Mouse (Mus musculus) left cerebral cortex, postnatal 10 days (tissue): ENCODE results near the gene Olfml3. TPM values are rescaled to one million over a fixed set of nuclear protein-coding genes. Genes with fewer than 3 reads are reported as not detected.
A peak's percentile ranks its signal among the peaks of the same experiment; 100 is the strongest.

Experiments
- DNase-seq, 2 experiments: peaks; one replicate each; pipeline ENCODE4 v3.0.0; 2021 to 2022; ENCODE audit warnings: low spot score in 2 of 2, mixed read lengths in 1 of 2; ENCODE audit errors: extremely low spot score in 1 of 2
- intact Hi-C: fragments of 180-260 bp; cut with DNase I; formaldehyde crosslinking; loops from one replicate; pipeline ENCODE4 v1.15.1; 2025
- total RNA-seq, 2 experiments: library from RNA; stranded (reverse); gene quantifications; 2 replicates each; pipeline ENCODE4 v1.2.3; 2021

Olfml3 gene
- total RNA-seq, 2 experiments from 2014 or later, result 11.2 to 11.7 TPM

- intact Hi-C loops, result no loop called here
- DNase-seq, result peak in 1 of 2 experiments; percentile 63
Measured at GRCm38 (mm10) chr3:103715762-103716693, 21.8 kb downstream of the Olfml3 start.

GRCm38 (mm10) chr3:103714942-103715341 lies 22.9 kb downstream of the Olfml3 start:
- intact Hi-C loops, result no loop called here
- DNase-seq, result no peak

DNA sequence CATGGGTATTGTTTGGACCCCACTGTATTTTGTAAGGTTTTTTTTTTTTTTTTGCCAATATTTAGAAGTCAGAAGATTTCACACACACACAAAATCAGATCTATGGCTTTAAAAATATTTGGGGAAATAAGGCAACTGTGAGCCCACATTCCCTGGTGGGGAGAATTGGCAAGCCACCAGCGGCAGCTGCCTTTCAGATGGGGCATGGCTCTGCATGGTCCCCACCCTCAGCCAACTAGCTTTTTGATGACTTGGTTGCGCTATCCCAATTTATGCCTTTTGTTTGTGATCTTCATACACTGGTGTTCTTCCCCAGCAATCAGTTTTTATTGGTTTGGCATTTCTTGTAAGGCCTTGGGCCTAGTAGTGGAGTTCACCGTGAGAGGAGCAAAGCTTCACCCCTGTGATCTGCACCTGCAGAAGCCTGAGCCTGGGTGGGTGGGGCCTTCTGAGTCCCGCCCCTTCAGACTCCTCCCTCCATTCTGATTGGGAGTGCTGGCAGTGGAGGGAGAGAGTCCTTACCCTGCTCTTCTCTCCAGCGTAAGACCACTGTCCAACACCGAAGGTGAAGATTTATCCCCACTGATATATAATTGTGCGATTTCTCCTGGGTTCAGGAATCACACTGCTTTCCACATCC lies 23.4 kb downstream of the Olfml3 start:
- DNase-seq, result no peak
- intact Hi-C loops, result no loop called here

GRCm38 (mm10) chr3:103712196-103712595 lies 25.6 kb downstream of the Olfml3 start:
- intact Hi-C loops, result no loop called here
- no peak for DNase-seq

- intact Hi-C loops, result no loop called here
- DNase-seq, result no peak
Measured at GRCm38 (mm10) chr3:103709470-103710040, 28.2 kb downstream of the Olfml3 start.

DNA sequence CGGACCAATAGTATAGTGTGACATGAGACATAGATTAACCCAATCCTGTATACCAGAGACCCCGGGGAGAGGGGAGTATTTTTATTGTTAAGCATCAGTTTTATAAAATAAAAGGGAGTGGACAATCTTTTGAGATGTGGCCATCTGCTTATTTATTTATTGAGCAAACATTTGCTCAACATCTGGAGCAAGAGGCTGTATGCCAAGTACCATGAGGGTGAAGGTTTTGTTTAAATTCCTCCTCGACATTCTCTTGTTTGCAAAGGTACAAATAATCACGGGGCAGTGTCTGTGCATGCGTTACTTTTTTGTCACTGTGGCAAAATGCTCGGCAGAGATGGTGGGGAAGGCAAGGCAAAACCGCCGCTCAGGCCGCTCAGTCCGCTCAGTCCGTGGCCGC lies 32.4 kb downstream of the Olfml3 start:
- intact Hi-C loops, result no loop called here

DNA sequence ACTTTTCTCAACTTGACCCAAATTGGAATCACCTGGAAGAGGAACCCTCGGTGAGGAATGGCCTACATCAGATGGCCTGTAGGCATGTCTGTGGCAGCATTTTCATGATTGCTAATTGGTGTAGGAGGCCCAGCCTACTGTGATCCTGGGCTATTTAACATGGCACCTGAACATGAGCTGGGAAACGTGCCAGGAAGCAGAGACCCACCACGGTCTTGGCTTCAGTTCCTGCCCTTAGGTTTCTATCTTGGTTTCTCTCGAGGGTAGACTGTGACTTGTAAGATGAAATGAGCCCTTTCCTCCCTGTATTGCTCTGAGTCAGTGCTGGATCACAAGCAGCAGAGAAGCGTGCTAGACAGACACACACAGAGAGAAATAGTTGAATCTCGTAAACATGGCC lies 33.1 kb downstream of the Olfml3 start:
- DNase-seq, result no peak
- intact Hi-C loops, result no loop called here

More for the DNA sequence above, 32.4 kb downstream of the Olfml3 start:
- DNase-seq, result no peak

DNA sequence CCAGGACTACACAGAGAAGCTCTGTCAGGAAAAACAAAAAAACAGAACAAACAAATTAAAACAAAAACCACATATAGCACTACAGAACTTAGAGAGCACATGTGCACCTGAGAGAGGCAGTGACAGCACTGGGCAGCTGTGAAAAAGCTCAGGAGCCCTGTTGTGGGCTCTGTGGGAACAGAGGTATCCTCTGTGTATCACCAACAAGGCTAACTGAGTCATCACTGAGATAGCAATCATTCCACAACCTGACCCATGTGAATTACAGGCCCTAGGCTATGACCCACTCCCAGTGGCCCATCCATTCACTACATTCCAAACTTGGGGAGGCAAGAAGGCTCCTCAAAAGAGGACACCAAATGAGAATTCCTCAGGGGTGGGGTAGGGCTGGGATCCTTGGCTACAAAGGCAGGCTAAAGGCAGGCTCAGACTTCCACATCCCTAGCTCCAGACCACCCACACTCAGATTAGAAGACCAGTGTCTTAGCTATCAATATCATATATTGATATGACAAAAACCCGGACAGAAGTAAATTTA lies 41.3 kb downstream of the Olfml3 start:
- intact Hi-C loops, result no loop called here
- no peak for DNase-seq

- no peak for DNase-seq
- intact Hi-C loops, result no loop called here
Measured at GRCm38 (mm10) chr3:103695556-103695955, 42.2 kb downstream of the Olfml3 start.

GRCm38 (mm10) chr3:103690506-103690905 lies 47.3 kb downstream of the Olfml3 start:
- intact Hi-C loops, result no loop called here

GRCm38 (mm10) chr3:103689043-103689442 lies 48.8 kb downstream of the Olfml3 start:
- intact Hi-C loops, result no loop called here
- no peak for DNase-seq

More at GRCm38 (mm10) chr3:103690506-103690905, 47.3 kb downstream of the Olfml3 start:
- DNase-seq, result peak in 1 of 2 experiments; percentile 32

- no peak for DNase-seq
- intact Hi-C loops, result no loop called here
Measured at GRCm38 (mm10) chr3:103683966-103684319, 53.9 kb downstream of the Olfml3 start.

GRCm38 (mm10) chr3:103683234-103683965 lies 54.4 kb downstream of the Olfml3 start:
- intact Hi-C loops, result no loop called here

DNA sequence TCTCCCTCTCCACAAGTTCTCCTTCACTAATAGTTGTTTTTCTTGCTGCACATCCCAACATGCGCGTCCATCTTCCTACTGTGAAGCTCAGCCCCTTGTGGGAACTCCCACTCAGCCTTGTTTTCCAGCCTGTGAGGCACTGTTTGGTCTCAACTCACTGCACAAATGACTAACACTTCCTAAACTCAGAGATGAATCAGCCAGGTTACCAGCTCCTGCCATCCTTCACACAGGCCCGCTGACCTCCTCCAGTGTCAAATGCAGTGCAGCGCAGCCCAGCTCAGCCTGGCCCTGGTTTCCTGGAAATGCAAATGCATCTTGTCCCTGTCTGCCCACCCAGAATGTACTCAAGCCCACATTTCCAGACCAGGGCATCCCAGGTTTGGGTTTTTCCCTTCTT lies 55.3 kb downstream of the Olfml3 start:
- intact Hi-C loops, result no loop called here

More at GRCm38 (mm10) chr3:103683234-103683965, 54.4 kb downstream of the Olfml3 start:
- DNase-seq, result peak; percentile 20 to 29

GRCm38 (mm10) chr3:103678811-103679210 lies 59.0 kb downstream of the Olfml3 start:
- no peak for DNase-seq

More for the DNA sequence above, 55.3 kb downstream of the Olfml3 start:
- no peak for DNase-seq

GRCm38 (mm10) chr3:103672716-103673115 lies 65.1 kb downstream of the Olfml3 start:
- intact Hi-C loops, result no loop called here
- no peak for DNase-seq

More at GRCm38 (mm10) chr3:103678811-103679210, 59.0 kb downstream of the Olfml3 start:
- intact Hi-C loops, result no loop called here
